Mouse (Mus musculus) lung, embryonic 16.5 days (tissue): ENCODE data around the gene Mrpl12. TPM values are rescaled to one million over a fixed set of nuclear protein-coding genes. Genes with fewer than 3 reads are reported as not detected.

Experiments used
- ATAC-seq: fragments of 200-750 bp; cut with Nextera tagmentation; 2 replicates; pipeline ENCODE4 v1.8.0; 2017; ENCODE audit warnings: low read depth, mild to moderate bottlenecking, moderate library complexity
- H3K27ac ChIP-seq: fragments of 300-500 bp; sonication (generic); 2 replicates; pipeline ENCODE4 v1.5.1; 2014; ENCODE audit warnings: mild to moderate bottlenecking, control low read depth, low read length
- H3K27me3 ChIP-seq: fragments of 300-500 bp; sonication (generic); 2 replicates; pipeline ENCODE4 v1.6.1; 2014; ENCODE audit warnings: low read depth, low read length, mixed read lengths; ENCODE audit not compliant: control insufficient read depth, insufficient read depth
- H3K36me3 ChIP-seq: fragments of 300-500 bp; sonication (generic); 2 replicates; pipeline ENCODE4 v1.6.1; 2014; ENCODE audit warnings: low read length; ENCODE audit not compliant: control insufficient read depth, insufficient read depth
- H3K4me1 ChIP-seq: fragments of 300-500 bp; sonication (generic); replicated peaks from 2 replicates; pipeline ENCODE4 v1.6.1; 2014; ENCODE audit warnings: low read length, mixed read lengths; ENCODE audit not compliant: control insufficient read depth, insufficient read depth
- H3K4me2 ChIP-seq: fragments of 300-500 bp; sonication (generic); 2 replicates; pipeline ENCODE4 v1.6.1; 2014; ENCODE audit warnings: low read depth, low read length, control low read depth
- H3K4me3 ChIP-seq: fragments of 300-500 bp; sonication (generic); 2 replicates; pipeline ENCODE4 v1.5.1; 2014; ENCODE audit warnings: mild to moderate bottlenecking, low read length, control low read depth
- H3K9ac ChIP-seq: fragments of 300-500 bp; sonication (generic); 2 replicates; pipeline ENCODE4 v1.6.1; 2014; ENCODE audit warnings: low read length, control low read depth
- H3K9me3 ChIP-seq: fragments of 300-500 bp; sonication (generic); 2 replicates; pipeline ENCODE4 v1.6.1; 2016; ENCODE audit warnings: low read length; ENCODE audit not compliant: control insufficient read depth
- WGBS: fragments of 180-500 bp; shearing (Covaris S2); extraction: QIAGEN DNeasy Blood & Tissue Kit; methylation state at CpG from one replicate; pipeline ENCODE4 v1.1.7; 2014; 5-methylcytosine and 5-hydroxymethylcytosine counted together
- polyA plus RNA-seq: library from polyadenylated mRNA; unstranded; fragments of >200 nt; fragmentation: Nextera tagmentation; extraction: Ambion mirVana; gene quantifications from 2 replicates; pipeline ENCODE4 v1.2.1, GENCODE M21; 2015

The Mrpl12 gene
- polyA plus RNA-seq, 1 experiment from 2014 or later: 117 TPM

- no peak for ATAC-seq
- Histone ChIP-seq H3K9ac (peak overlapping the region; percentile 32), H3K27me3 (0 out of 2 replicates have a peak, but pooled peaks cover 2% of the 10 kb centered on the region), H3K4me2 (no peak overlapping the region), H3K36me3 (peaks cover 12% of the 10 kb centered on the region), H3K4me1 (peaks cover 25% of the 10 kb centered on the region), H3K27ac (peak overlapping the region; percentile 76), H3K4me3 (no peak overlapping the region), H3K9me3 (no peaks in the 10 kb centered on the region)
- WGBS: 56% methylated on average over 3 of the region's 3 CpGs
These were observed 54.1 kb downstream of the Mrpl12 start for GRCm38 (mm10) chr11:120538485-120538884.

Other genes with a start within 250 kb of the Mrpl12 start
- gene Actg1, start 136.1 kb upstream of the Mrpl12 start, polyA plus RNA-seq: 2,589 and 2,717 TPM in 2 replicates
- gene Fscn2, start 123.1 kb upstream of the Mrpl12 start, polyA plus RNA-seq: 0.64 and 0.83 TPM in 2 replicates
- 36.7 and 41.4 TPM in 2 replicates for gene Faap100, start 105.8 kb upstream of the Mrpl12 start, polyA plus RNA-seq
- gene Nploc4, start 46.9 kb upstream of the Mrpl12 start, polyA plus RNA-seq: 25.9 and 28.2 TPM in 2 replicates
- gene Tspan10, start 42.0 kb upstream of the Mrpl12 start, polyA plus RNA-seq: not detected in 2 replicates
- 0.21 TPM in 1 of 2 replicates, not detected in the other for gene Pde6g, start 31.1 kb upstream of the Mrpl12 start, polyA plus RNA-seq
- gene Oxld1, start 26.5 kb upstream of the Mrpl12 start, polyA plus RNA-seq: 13.2 and 14.8 TPM in 2 replicates
- gene Ccdc137, start 26.5 kb upstream of the Mrpl12 start, polyA plus RNA-seq: 34.8 and 38.1 TPM in 2 replicates
- 40.3 and 44.8 TPM in 2 replicates for gene Arl16, start 17.0 kb upstream of the Mrpl12 start, polyA plus RNA-seq
- 72.5 and 73.8 TPM in 2 replicates for gene Slc25a10, start 7.2 kb downstream of the Mrpl12 start, polyA plus RNA-seq
- gene Gcgr, start 46.1 kb downstream of the Mrpl12 start, polyA plus RNA-seq: 1.4 and 1.7 TPM in 2 replicates
- 184 and 200 TPM in 2 replicates for gene Mcrip1, start 65.1 kb downstream of the Mrpl12 start, polyA plus RNA-seq
- gene Ppp1r27, start 66.5 kb downstream of the Mrpl12 start, polyA plus RNA-seq: 0.95 and 2.6 TPM in 2 replicates
- 829 and 841 TPM in 2 replicates for gene P4hb, start 88.6 kb downstream of the Mrpl12 start, polyA plus RNA-seq
- gene Arhgdia, start 97.0 kb downstream of the Mrpl12 start, polyA plus RNA-seq: 654 and 680 TPM in 2 replicates
- 82.6 and 266 TPM in 2 replicates for gene Alyref, start 113.8 kb downstream of the Mrpl12 start, polyA plus RNA-seq
- gene Anapc11, start 113.8 kb downstream of the Mrpl12 start, polyA plus RNA-seq: 215 and 224 TPM in 2 replicates
- 1.5 and 1.6 TPM in 2 replicates for gene Npb, start 123.9 kb downstream of the Mrpl12 start, polyA plus RNA-seq
- 104 and 117 TPM in 2 replicates for gene Pcyt2, start 133.3 kb downstream of the Mrpl12 start, polyA plus RNA-seq
- 31.8 and 32.5 TPM in 2 replicates for gene Sirt7, start 140.6 kb downstream of the Mrpl12 start, polyA plus RNA-seq
- 13.2 and 15.0 TPM in 2 replicates for gene Mafg, start 149.0 kb downstream of the Mrpl12 start, polyA plus RNA-seq
- gene Pycr1, start 159.2 kb downstream of the Mrpl12 start, polyA plus RNA-seq: 22.4 and 23.4 TPM in 2 replicates
- 0.97 and 1.1 TPM in 2 replicates for gene Myadml2, start 163.5 kb downstream of the Mrpl12 start, polyA plus RNA-seq
- gene Notum, start 176.6 kb downstream of the Mrpl12 start, polyA plus RNA-seq: 3.2 and 4.0 TPM in 2 replicates
- gene Aspscr1, start 188.4 kb downstream of the Mrpl12 start, polyA plus RNA-seq: 127 and 133 TPM in 2 replicates
- gene Cenpx, start 229.1 kb downstream of the Mrpl12 start, polyA plus RNA-seq: 156 and 170 TPM in 2 replicates
- 58.2 and 63.9 TPM in 2 replicates for gene Lrrc45, start 229.3 kb downstream of the Mrpl12 start, polyA plus RNA-seq
- 53.5 and 54.2 TPM in 2 replicates for gene Rac3, start 236.9 kb downstream of the Mrpl12 start, polyA plus RNA-seq
- 69.5 and 92.2 TPM in 2 replicates for gene Dcxr, start 242.7 kb downstream of the Mrpl12 start, polyA plus RNA-seq
- gene Cbr2, start 247.5 kb downstream of the Mrpl12 start, polyA plus RNA-seq: 194 and 348 TPM in 2 replicates